ENCODE assay signal across 8 mouse cellular contexts in the genomic region with DNA sequence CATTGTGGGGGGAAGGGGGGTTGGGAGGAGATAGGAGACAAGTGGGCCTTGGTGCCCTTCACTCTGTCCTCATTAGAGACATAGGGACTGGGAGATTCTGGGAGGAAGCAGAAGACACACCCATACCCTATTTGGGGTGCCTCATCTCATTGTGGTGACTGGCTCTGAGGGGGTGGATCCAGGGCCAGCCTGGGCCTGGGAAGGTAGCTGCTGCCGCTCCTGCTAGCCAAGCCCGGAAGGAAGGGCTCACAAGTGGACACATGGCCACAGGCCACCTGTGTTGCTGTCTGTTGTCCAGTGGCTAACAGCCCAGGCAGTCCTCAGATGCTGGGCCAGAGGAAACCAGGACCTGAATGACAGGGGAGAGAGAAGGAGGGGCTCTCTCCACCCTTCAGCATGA. TPM values are rescaled to one million over a fixed set of nuclear protein-coding genes. Genes with fewer than 3 reads are reported as not detected.
DNase-seq lines count a peak whose midpoint lies in the region; ATAC-seq and TF ChIP-seq lines count a peak whose summit lies in the region.

No protein-coding gene starts in this region.

- peaks cover 13% of the 10 kb centered on the region for H3K27me3 ChIP-seq in midbrain, embryonic 13.5 days
- no peaks in the 10 kb centered on the region for H3K27me3 ChIP-seq in midbrain, postnatal 0 days (ENCODE audit: insufficient read depth, low read length)
- no peaks in the 10 kb centered on the region for H3K27me3 ChIP-seq in embryonic facial prominence, embryonic 15.5 days
- H3K27me3 ChIP-seq in neural tube, embryonic 12.5 days (replicated peaks) = peaks cover 21% of the 10 kb centered on the region

- no peak overlapping the region for H3K4me2 ChIP-seq in midbrain, embryonic 13.5 days (replicated peaks)
- no peak overlapping the region for H3K4me2 ChIP-seq in midbrain, postnatal 0 days (ENCODE audit: low read depth, low read length, poor library complexity, severe bottlenecking)
- H3K4me2 ChIP-seq in embryonic facial prominence, embryonic 15.5 days (replicated peaks) = peak overlapping the region; percentile 81
- H3K4me2 ChIP-seq in neural tube, embryonic 12.5 days (replicated peaks) = peak overlapping the region; percentile 38; the same call in 1 of the 2 replicates

- DNase-seq in midbrain, postnatal 0 days (ENCODE audit: low spot score) = no peak
- DNase-seq in heart, postnatal 4 days = peak; percentile 34
- DNase-seq in left cerebral cortex, adult 11 months (ENCODE audit: low spot score) = no peak
- DNase-seq in spleen, postnatal 14 days (ENCODE audit: low spot score in 2 of 2) = no peak
- DNase-seq in right cerebral cortex, postnatal 10 days (ENCODE audit: low spot score in 2 of 2) = no peak

- ATAC-seq in midbrain, embryonic 13.5 days = no peak
- no peak for ATAC-seq in midbrain, postnatal 0 days (ENCODE audit: low FRiP score)
- no peak for ATAC-seq in embryonic facial prominence, embryonic 15.5 days (ENCODE audit: insufficient number of reproducible peaks, low FRiP score, low TSS enrichment, low read depth)
- ATAC-seq in neural tube, embryonic 12.5 days (ENCODE audit: low FRiP score, low read depth) = no peak

- H3K4me1 ChIP-seq in midbrain, embryonic 13.5 days (replicated peaks) = peaks cover 45% of the 10 kb centered on the region
- H3K4me1 ChIP-seq in midbrain, postnatal 0 days (ENCODE audit: insufficient read depth, low read length) = peaks cover 4% of the 10 kb centered on the region; the same call in 1 of the 2 replicates
- H3K4me1 ChIP-seq in embryonic facial prominence, embryonic 15.5 days = peaks cover 69% of the 10 kb centered on the region
- peaks cover 33% of the 10 kb centered on the region for H3K4me1 ChIP-seq in neural tube, embryonic 12.5 days

- WGBS in midbrain, embryonic 13.5 days = 43% methylated on average over 2 of the region's 2 CpGs
- 53% methylated on average over 2 of the region's 2 CpGs for WGBS in midbrain, postnatal 0 days
- 39% methylated on average over 2 of the region's 2 CpGs for WGBS in embryonic facial prominence, embryonic 15.5 days
- 44% methylated on average over 2 of the region's 2 CpGs for WGBS in neural tube, embryonic 12.5 days

- no peaks in the 10 kb centered on the region for H3K36me3 ChIP-seq in midbrain, embryonic 13.5 days
- no peaks in the 10 kb centered on the region for H3K36me3 ChIP-seq in midbrain, postnatal 0 days (ENCODE audit: insufficient read depth, low read length)
- H3K36me3 ChIP-seq in embryonic facial prominence, embryonic 15.5 days = peaks cover 16% of the 10 kb centered on the region
- H3K36me3 ChIP-seq in neural tube, embryonic 12.5 days = no peaks in the 10 kb centered on the region

- TF ChIP-seq CTCF in midbrain, postnatal 0 days (IDR thresholded peaks at IDR 0.05) = no peak

- no peak overlapping the region for H3K9ac ChIP-seq in midbrain, embryonic 13.5 days (replicated peaks)
- H3K9ac ChIP-seq in midbrain, postnatal 0 days (replicated peaks; ENCODE audit: low read length, poor library complexity, severe bottlenecking) = no peak overlapping the region
- no peak overlapping the region for H3K9ac ChIP-seq in embryonic facial prominence, embryonic 15.5 days
- no peak overlapping the region for H3K9ac ChIP-seq in neural tube, embryonic 12.5 days

- peak overlapping the region; percentile 19; the same call in 1 of the 2 replicates for H3K27ac ChIP-seq in midbrain, embryonic 13.5 days
- H3K27ac ChIP-seq in midbrain, postnatal 0 days (ENCODE audit: low read depth, low read length) = no peak overlapping the region
- H3K27ac ChIP-seq in embryonic facial prominence, embryonic 15.5 days (replicated peaks) = peak overlapping the region; percentile 89
- no peak overlapping the region for H3K27ac ChIP-seq in neural tube, embryonic 12.5 days

- no peak overlapping the region for H3K4me3 ChIP-seq in midbrain, embryonic 13.5 days (replicated peaks)
- no peak overlapping the region for H3K4me3 ChIP-seq in midbrain, postnatal 0 days (ENCODE audit: low read depth, low read length)
- H3K4me3 ChIP-seq in embryonic facial prominence, embryonic 15.5 days (replicated peaks) = peak overlapping the region; percentile 15
- H3K4me3 ChIP-seq in neural tube, embryonic 12.5 days = no peak overlapping the region

- no peaks in the 10 kb centered on the region for H3K9me3 ChIP-seq in midbrain, embryonic 13.5 days
- H3K9me3 ChIP-seq in midbrain, postnatal 0 days (ENCODE audit: low read length) = no peaks in the 10 kb centered on the region
- H3K9me3 ChIP-seq in embryonic facial prominence, embryonic 15.5 days (replicated peaks) = no peaks in the 10 kb centered on the region
- H3K9me3 ChIP-seq in neural tube, embryonic 12.5 days = no peaks in the 10 kb centered on the region

RNA-seq across cellular contexts. Expression of a gene that starts 2.9 kb away (rescaled TPM):
- polyA plus RNA-seq in midbrain, embryonic 13.5 days (2015; fragmentation: Nextera tagmentation; extraction: Ambion mirVana) = 2.8 and 3.0 TPM in 2 replicates
- total RNA-seq in midbrain, postnatal 0 days (2014; rRNA removed) = 5.0 and 6.9 TPM in 2 replicates
- 1.7 and 2.0 TPM in 2 replicates for polyA plus RNA-seq in midbrain, postnatal 0 days (2015; fragmentation: Nextera tagmentation; extraction: Ambion mirVana)
- 17.3 and 17.8 TPM in 2 replicates for polyA plus RNA-seq in embryonic facial prominence, embryonic 15.5 days (2015; fragmentation: Nextera tagmentation; extraction: Ambion mirVana)
- total RNA-seq in heart, postnatal 4 days (2021) = 10 to 100 TPM; 22.4 to 23.4 TPM
- 1.6 and 3.6 TPM in 2 replicates for polyA plus RNA-seq in neural tube, embryonic 12.5 days (2016; fragmentation: Nextera tagmentation; extraction: Ambion mirVana)

RNA-seq across cellular contexts. Expression of a gene that starts 10.0 kb away (rescaled TPM):
- 48.3 and 51.1 TPM in 2 replicates for polyA plus RNA-seq in midbrain, embryonic 13.5 days (2015; fragmentation: Nextera tagmentation; extraction: Ambion mirVana)
- total RNA-seq in midbrain, postnatal 0 days (2014; rRNA removed) = 10.3 and 10.9 TPM in 2 replicates
- polyA plus RNA-seq in midbrain, postnatal 0 days (2015; fragmentation: Nextera tagmentation; extraction: Ambion mirVana) = 30.7 and 31.7 TPM in 2 replicates
- polyA plus RNA-seq in embryonic facial prominence, embryonic 15.5 days (2015; fragmentation: Nextera tagmentation; extraction: Ambion mirVana) = 68.9 and 71.3 TPM in 2 replicates
- total RNA-seq in heart, postnatal 4 days (2021) = 10 to 100 TPM; 17.3 to 18.7 TPM
- polyA plus RNA-seq in neural tube, embryonic 12.5 days (2016; fragmentation: Nextera tagmentation; extraction: Ambion mirVana) = 58.5 and 60.4 TPM in 2 replicates

RNA-seq across cellular contexts. Expression of a gene that starts 11.2 kb away (rescaled TPM):
- polyA plus RNA-seq in midbrain, embryonic 13.5 days (2015; fragmentation: Nextera tagmentation; extraction: Ambion mirVana) = 147 and 153 TPM in 2 replicates
- 32.8 and 34.3 TPM in 2 replicates for total RNA-seq in midbrain, postnatal 0 days (2014; rRNA removed)
- 73.8 and 75.9 TPM in 2 replicates for polyA plus RNA-seq in midbrain, postnatal 0 days (2015; fragmentation: Nextera tagmentation; extraction: Ambion mirVana)
- polyA plus RNA-seq in embryonic facial prominence, embryonic 15.5 days (2015; fragmentation: Nextera tagmentation; extraction: Ambion mirVana) = 138 and 141 TPM in 2 replicates
- total RNA-seq in heart, postnatal 4 days (2021) = 10 to 100 TPM; 35.0 to 37.4 TPM
- polyA plus RNA-seq in neural tube, embryonic 12.5 days (2016; fragmentation: Nextera tagmentation; extraction: Ambion mirVana) = 157 and 162 TPM in 2 replicates

RNA-seq across cellular contexts. Expression of a gene that starts 38.2 kb away (rescaled TPM):
- polyA plus RNA-seq in midbrain, embryonic 13.5 days (2015; fragmentation: Nextera tagmentation; extraction: Ambion mirVana) = 25.4 and 30.4 TPM in 2 replicates
- total RNA-seq in midbrain, postnatal 0 days (2014; rRNA removed) = 19.0 and 20.5 TPM in 2 replicates
- 14.3 and 16.0 TPM in 2 replicates for polyA plus RNA-seq in midbrain, postnatal 0 days (2015; fragmentation: Nextera tagmentation; extraction: Ambion mirVana)
- 29.2 and 30.9 TPM in 2 replicates for polyA plus RNA-seq in embryonic facial prominence, embryonic 15.5 days (2015; fragmentation: Nextera tagmentation; extraction: Ambion mirVana)
- 10 to 100 TPM; 10.3 to 10.5 TPM for total RNA-seq in heart, postnatal 4 days (2021)
- 26.2 and 29.7 TPM in 2 replicates for polyA plus RNA-seq in neural tube, embryonic 12.5 days (2016; fragmentation: Nextera tagmentation; extraction: Ambion mirVana)

RNA-seq across cellular contexts. Expression of a gene that starts 46.8 kb away (rescaled TPM):
- polyA plus RNA-seq in midbrain, embryonic 13.5 days (2015; fragmentation: Nextera tagmentation; extraction: Ambion mirVana) = 14.2 and 19.3 TPM in 2 replicates
- 17.7 and 19.8 TPM in 2 replicates for total RNA-seq in midbrain, postnatal 0 days (2014; rRNA removed)
- 11.4 and 11.5 TPM in 2 replicates for polyA plus RNA-seq in midbrain, postnatal 0 days (2015; fragmentation: Nextera tagmentation; extraction: Ambion mirVana)
- polyA plus RNA-seq in embryonic facial prominence, embryonic 15.5 days (2015; fragmentation: Nextera tagmentation; extraction: Ambion mirVana) = 4.4 and 4.9 TPM in 2 replicates
- under 1 TPM; 0.16 to 0.24 TPM for total RNA-seq in heart, postnatal 4 days (2021)
- 25.2 and 25.8 TPM in 2 replicates for polyA plus RNA-seq in neural tube, embryonic 12.5 days (2016; fragmentation: Nextera tagmentation; extraction: Ambion mirVana)

Comparison
In these comparisons a context has a peak if more than half of its experiments do, and no peak if none do; other contexts are left out.
1. H3K27ac ChIP-seq: peak in midbrain, embryonic 13.5 days (single experiment) and embryonic facial prominence, embryonic 15.5 days (single experiment); none in midbrain, postnatal 0 days (single experiment) and neural tube, embryonic 12.5 days (single experiment).
2. H3K4me2 ChIP-seq: peak in embryonic facial prominence, embryonic 15.5 days (single experiment) and neural tube, embryonic 12.5 days (single experiment); none in midbrain, embryonic 13.5 days (single experiment) and midbrain, postnatal 0 days (single experiment).